Mouse (Mus musculus) heart, embryonic 11.5 days (tissue): ENCODE measurements at regions not wholly inside any gene's neighbourhood (a gene's known extent, or its start where the extent isn't known, plus 50 kb on each side); places are given as distances from the start of the nearest gene placed in this dataset.

Source experiments
- ATAC-seq: fragments of 200-750 bp; cut with Nextera tagmentation; replicated peaks from 2 replicates; pipeline ENCODE4 v1.8.0; 2017; ENCODE audit warnings: moderate library complexity; ENCODE audit not compliant: insufficient number of reproducible peaks, low FRiP score, low TSS enrichment
- H3K27ac ChIP-seq: fragments of 300-500 bp; sonication (generic); 2 replicates; pipeline ENCODE4 v1.5.1; 2014; ENCODE audit warnings: mild to moderate bottlenecking, low read depth, low read length
- H3K27me3 ChIP-seq: fragments of 300-500 bp; sonication (generic); 2 replicates; pipeline ENCODE4 v1.6.1; 2014; ENCODE audit warnings: mild to moderate bottlenecking, low read length, mixed read lengths; ENCODE audit not compliant: control insufficient read depth, insufficient read depth
- H3K36me3 ChIP-seq: fragments of 300-500 bp; sonication (generic); 2 replicates; pipeline ENCODE4 v1.6.1; 2014; ENCODE audit warnings: mild to moderate bottlenecking, low read length, moderate library complexity, mixed read lengths; ENCODE audit not compliant: control insufficient read depth, insufficient read depth
- H3K4me1 ChIP-seq: fragments of 300-500 bp; sonication (generic); 2 replicates; pipeline ENCODE4 v1.6.1; 2014; ENCODE audit warnings: low read length; ENCODE audit not compliant: control insufficient read depth, insufficient read depth
- H3K4me2 ChIP-seq: fragments of 300-500 bp; sonication (generic); 2 replicates; pipeline ENCODE4 v1.6.1; 2014; ENCODE audit warnings: mild to moderate bottlenecking, moderate library complexity
- H3K4me3 ChIP-seq: fragments of 300-500 bp; sonication (generic); 2 replicates; pipeline ENCODE4 v1.5.1; 2014; ENCODE audit warnings: low read depth, low read length
- H3K9ac ChIP-seq: fragments of 300-500 bp; sonication (generic); 2 replicates; pipeline ENCODE4 v1.6.1; 2014; ENCODE audit warnings: mild to moderate bottlenecking, low read depth, low read length, moderate library complexity
- H3K9me3 ChIP-seq: fragments of 300-500 bp; sonication (generic); replicated peaks from 2 replicates; pipeline ENCODE4 v1.6.1; 2016; ENCODE audit warnings: low read length; ENCODE audit not compliant: control insufficient read depth
- WGBS: fragments of 180-500 bp; shearing (Covaris S2); extraction: QIAGEN DNeasy Blood & Tissue Kit; methylation state at CpG from one replicate; pipeline ENCODE4 v1.1.7; 2014; ENCODE audit not compliant: insufficient replicate concordance; 5-methylcytosine and 5-hydroxymethylcytosine counted together

DNA sequence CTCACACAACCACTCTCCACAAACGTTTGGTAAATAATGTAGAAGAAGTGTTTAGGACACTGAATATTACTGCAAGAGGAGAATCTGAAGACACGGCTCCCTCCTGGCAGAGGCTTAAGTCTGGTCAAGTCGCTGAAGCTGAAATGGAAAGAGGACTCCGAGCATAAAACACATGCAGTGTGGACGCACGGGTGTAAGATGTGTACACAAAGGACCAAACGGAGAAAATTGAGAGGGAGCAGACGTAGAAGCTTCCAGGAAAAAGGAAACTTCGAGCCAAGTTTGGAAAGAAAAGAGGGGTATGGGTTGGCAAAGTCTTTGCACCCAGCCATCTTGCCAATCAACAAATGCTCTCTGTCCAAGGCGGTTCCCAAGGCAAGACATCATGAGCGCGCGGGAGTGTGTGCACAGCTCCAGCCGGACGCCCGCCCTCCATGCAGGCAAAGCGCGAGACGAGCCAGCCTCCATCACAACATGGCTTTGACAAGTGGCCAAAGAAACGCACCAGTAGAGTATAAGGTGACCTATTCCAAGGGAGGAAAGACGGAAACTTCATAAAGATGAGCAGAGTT, 465.0 kb upstream of the Pou3f3 start:
- Histone ChIP-seq H3K4me2 (no peak overlapping the region), H3K27me3 (no peaks in the 10 kb centered on the region), H3K9ac (no peak overlapping the region), H3K27ac (no peak overlapping the region), H3K4me3 (no peak overlapping the region), H3K9me3 (no peaks in the 10 kb centered on the region), H3K4me1 (no peaks in the 10 kb centered on the region), H3K36me3 (no peaks in the 10 kb centered on the region)
- ATAC-seq = no peak
- 87% methylated on average over 21 of the region's 21 CpGs for WGBS

DNA sequence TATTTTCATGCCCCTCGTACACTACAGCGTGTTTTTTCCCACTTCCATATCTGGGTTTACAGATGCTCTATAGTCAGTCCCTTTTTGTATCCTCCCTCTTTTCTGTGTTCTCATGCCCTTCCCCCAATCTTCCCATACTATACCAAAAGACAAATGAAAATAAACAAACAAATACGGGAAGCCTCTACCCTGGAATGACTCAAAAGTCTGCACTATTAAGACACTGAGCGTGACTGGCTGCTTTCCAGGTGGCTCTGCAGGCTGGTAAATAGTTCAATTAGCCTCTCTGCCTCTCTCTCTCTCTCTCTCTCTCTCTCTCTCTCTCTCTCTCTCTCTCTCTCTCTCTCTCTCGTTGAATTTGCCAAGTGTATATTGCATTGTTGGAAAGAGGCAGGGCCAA, 464.5 kb upstream of the Pou3f3 start:
- no peaks in the 10 kb centered on the region for H3K9me3 ChIP-seq
- no peaks in the 10 kb centered on the region for H3K27me3 ChIP-seq
- ATAC-seq = no peak
- 67% methylated on average over 5 of the region's 5 CpGs for WGBS
- H3K4me1 ChIP-seq = no peaks in the 10 kb centered on the region
- H3K4me3 ChIP-seq = no peak overlapping the region
- no peak overlapping the region for H3K27ac ChIP-seq
- H3K36me3 ChIP-seq = no peaks in the 10 kb centered on the region
- H3K4me2 ChIP-seq = no peak overlapping the region
- no peak overlapping the region for H3K9ac ChIP-seq

DNA sequence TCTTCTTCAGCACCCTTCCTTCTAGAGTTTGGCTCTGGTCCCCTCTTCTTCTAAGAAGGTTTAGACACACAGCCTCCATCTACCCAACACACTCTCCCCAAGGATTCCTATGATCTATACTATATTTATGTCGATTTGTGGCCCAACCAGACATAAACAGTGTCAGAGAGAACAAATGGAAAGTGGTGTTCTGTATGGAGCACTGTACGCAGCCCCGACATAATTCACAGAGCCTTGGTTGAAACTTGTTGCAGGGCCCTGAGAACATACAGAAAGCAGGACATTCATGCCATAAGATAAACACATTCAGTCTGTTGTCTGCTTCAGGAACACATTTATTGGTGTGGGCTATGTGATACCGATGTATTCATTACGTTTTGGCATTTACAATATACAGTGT, 463.7 kb upstream of the Pou3f3 start:
- 85% methylated on average over 5 of the region's 5 CpGs for WGBS
- H3K9ac ChIP-seq = no peak overlapping the region
- no peak for ATAC-seq
- no peaks in the 10 kb centered on the region for H3K4me1 ChIP-seq
- no peaks in the 10 kb centered on the region for H3K9me3 ChIP-seq
- no peak overlapping the region for H3K27ac ChIP-seq
- no peaks in the 10 kb centered on the region for H3K27me3 ChIP-seq
- no peak overlapping the region for H3K4me3 ChIP-seq
- no peak overlapping the region for H3K4me2 ChIP-seq
- no peaks in the 10 kb centered on the region for H3K36me3 ChIP-seq

DNA sequence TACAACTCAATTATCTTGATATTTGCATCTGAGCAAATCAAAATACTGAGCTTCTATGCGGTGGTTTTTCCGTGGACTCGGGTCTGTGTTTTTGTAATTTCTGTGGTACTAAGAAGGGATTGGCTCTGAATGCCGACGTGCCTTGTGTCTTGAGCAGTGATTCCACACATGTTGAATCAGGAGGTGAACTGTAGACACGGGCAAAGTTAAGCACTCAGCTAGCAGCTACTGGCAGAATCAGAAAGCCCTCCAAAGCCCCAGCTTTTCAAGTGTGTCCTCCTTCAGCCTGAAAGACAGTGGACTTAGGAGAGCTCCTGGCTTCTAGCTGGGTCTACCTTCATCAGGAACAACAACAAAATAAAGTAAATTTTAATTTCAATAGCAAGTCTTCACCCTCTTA, 462.9 kb upstream of the Pou3f3 start:
- H3K27ac ChIP-seq = no peak overlapping the region
- no peak overlapping the region for H3K4me2 ChIP-seq
- no peak for ATAC-seq
- no peaks in the 10 kb centered on the region for H3K4me1 ChIP-seq
- no peaks in the 10 kb centered on the region for H3K36me3 ChIP-seq
- H3K27me3 ChIP-seq = no peaks in the 10 kb centered on the region
- no peak overlapping the region for H3K4me3 ChIP-seq
- H3K9me3 ChIP-seq = no peaks in the 10 kb centered on the region
- 83% methylated on average over 6 of the region's 6 CpGs for WGBS
- H3K9ac ChIP-seq = no peak overlapping the region

DNA sequence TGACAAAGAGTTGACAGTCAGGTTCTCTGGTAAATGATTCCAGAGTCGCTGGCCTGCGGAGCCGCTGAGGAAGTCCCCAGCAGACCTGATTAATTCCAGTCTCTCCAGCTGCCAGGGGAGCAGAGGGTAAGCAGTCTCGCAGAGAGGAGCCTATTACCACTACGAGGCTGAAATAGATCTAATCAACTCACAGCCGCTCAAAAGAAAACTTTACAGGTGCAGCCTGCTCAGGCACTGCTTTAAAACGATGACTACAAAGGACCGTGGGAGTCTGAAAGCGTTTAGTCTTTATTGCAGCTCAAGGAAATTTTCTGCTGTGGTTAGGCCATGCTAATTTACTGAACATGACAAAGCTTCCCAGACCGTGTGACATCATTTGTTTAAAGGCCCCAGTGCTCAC, 462.3 kb upstream of the Pou3f3 start:
- H3K36me3 ChIP-seq = no peaks in the 10 kb centered on the region
- no peak overlapping the region for H3K4me2 ChIP-seq
- no peak for ATAC-seq
- no peak overlapping the region for H3K27ac ChIP-seq
- H3K27me3 ChIP-seq = no peaks in the 10 kb centered on the region
- H3K4me1 ChIP-seq = no peaks in the 10 kb centered on the region
- no peaks in the 10 kb centered on the region for H3K9me3 ChIP-seq
- H3K4me3 ChIP-seq = no peak overlapping the region
- WGBS = 34% methylated on average over 10 of the region's 10 CpGs
- no peak overlapping the region for H3K9ac ChIP-seq

DNA sequence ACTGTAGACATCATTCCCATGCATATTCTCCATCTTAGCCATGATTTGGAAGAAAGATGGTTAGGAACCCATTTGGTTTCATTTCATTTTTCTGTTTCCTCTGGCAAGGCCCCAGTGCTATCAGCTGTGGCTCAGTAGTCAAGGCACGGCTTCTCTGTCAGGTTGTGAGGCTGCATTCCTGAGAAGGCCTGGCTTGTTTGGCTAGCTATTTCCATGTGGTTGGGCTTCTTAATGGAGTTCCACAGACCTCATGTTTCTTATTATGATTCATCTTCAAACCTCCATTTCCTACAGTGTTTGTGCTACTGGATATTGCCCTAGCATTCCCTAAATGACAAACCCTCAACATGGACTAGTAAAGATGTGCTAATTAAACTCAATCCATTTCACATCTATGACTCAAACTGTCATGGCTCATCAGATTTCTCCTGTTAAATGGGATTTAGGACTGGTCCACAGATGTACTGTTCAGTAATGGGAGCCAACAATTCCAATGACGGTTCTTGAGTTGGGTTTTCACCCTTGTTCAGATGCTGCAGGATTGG, 459.0 kb upstream of the Pou3f3 start:
- no peak for ATAC-seq
- Histone ChIP-seq H3K4me2 (no peak overlapping the region), H3K27me3 (no peaks in the 10 kb centered on the region), H3K4me3 (no peak overlapping the region), H3K9ac (no peak overlapping the region), H3K4me1 (no peaks in the 10 kb centered on the region), H3K36me3 (no peaks in the 10 kb centered on the region), H3K9me3 (no peaks in the 10 kb centered on the region), H3K27ac (no peak overlapping the region)
- WGBS = 72% methylated on average over 2 of the region's 2 CpGs

DNA sequence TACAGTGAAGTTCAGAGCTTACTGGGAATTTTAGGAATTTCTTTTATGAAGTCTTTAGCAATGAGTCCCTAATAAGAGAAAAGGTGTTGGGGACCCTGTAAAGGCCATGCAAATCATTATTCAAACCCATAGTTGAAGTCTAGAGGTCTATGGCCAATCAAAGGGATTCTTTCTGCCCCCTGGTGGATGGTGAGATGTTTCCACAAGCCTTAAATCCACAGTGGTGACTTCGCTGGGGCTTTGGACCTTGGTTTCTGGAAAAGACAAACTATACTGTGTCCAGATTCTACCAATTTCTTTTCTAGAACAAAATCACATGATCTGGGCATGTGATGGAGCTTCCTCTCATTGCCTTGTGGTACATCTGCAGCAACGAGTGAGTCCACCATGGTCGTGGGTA, 457.2 kb upstream of the Pou3f3 start:
- Histone ChIP-seq H3K4me2 (no peak overlapping the region), H3K4me3 (no peak overlapping the region), H3K27me3 (no peaks in the 10 kb centered on the region), H3K9ac (no peak overlapping the region), H3K9me3 (no peaks in the 10 kb centered on the region), H3K27ac (no peak overlapping the region), H3K36me3 (no peaks in the 10 kb centered on the region), H3K4me1 (no peaks in the 10 kb centered on the region)
- 69% methylated on average over 3 of the region's 3 CpGs for WGBS
- no peak for ATAC-seq

DNA sequence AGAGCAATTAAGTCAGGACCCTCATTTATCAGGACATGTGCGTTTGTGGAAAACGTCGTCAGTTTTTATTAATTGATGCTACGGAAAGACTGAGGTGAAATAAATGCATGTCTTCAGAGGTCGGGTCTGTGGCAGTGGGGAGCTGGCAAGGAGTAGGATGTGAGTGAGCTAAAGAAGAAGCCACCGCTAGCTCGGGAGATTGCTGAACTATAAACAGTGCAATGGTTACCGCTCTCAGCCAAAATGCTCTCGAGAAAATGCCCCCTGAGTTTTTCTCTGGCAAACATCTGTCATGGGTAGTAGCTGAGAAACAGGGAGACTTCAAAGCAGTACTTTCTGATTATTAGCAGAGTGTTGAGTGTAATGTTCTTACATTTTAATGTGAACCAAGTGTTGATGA, 454.4 kb upstream of the Pou3f3 start:
- 0 out of 2 replicates have a peak, but pooled peaks cover 2% of the 10 kb centered on the region for H3K4me1 ChIP-seq
- no peak overlapping the region for H3K4me3 ChIP-seq
- no peak for ATAC-seq
- H3K9ac ChIP-seq = no peak overlapping the region
- H3K36me3 ChIP-seq = no peaks in the 10 kb centered on the region
- H3K9me3 ChIP-seq = no peaks in the 10 kb centered on the region
- H3K27ac ChIP-seq = no peak overlapping the region
- H3K4me2 ChIP-seq = no peak overlapping the region
- 61% methylated on average over 9 of the region's 9 CpGs for WGBS
- no peaks in the 10 kb centered on the region for H3K27me3 ChIP-seq

DNA sequence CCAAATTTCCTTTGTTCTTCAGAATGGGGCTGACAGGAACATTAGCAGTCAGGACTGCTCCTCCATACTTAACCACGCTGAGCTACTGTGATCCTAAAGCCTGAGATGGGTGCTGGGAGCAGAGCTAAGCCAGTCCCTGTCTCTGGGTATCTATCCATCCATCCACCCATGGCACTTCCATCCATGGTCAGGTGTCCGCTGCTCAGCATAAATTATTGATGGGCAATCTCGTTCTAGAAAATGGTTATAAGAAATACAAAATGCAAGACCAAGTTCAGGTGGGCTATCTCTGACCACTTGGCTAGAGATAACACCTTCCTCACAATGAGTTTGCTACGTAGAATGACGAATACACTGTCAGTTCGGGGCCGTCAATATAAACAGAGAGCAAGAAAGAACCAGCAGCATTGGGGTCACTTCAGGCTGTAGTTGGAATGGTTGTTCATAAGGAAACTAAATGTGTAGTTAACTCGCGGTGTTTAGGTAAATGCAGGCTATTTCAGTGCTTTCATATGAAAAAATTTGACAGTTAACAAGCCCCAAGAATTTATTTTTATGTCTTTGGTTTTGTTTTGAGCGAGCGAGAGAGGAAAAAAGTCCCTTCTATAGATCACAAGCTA, 453.9 kb upstream of the Pou3f3 start:
- no peak overlapping the region for H3K4me3 ChIP-seq
- no peaks in the 10 kb centered on the region for H3K9me3 ChIP-seq
- 80% methylated on average over 11 of the region's 11 CpGs for WGBS
- ATAC-seq = no peak
- H3K36me3 ChIP-seq = no peaks in the 10 kb centered on the region
- no peaks in the 10 kb centered on the region for H3K27me3 ChIP-seq
- no peak overlapping the region for H3K27ac ChIP-seq
- H3K4me2 ChIP-seq = no peak overlapping the region
- H3K4me1 ChIP-seq = 0 out of 2 replicates have a peak, but pooled peaks cover 2% of the 10 kb centered on the region
- H3K9ac ChIP-seq = no peak overlapping the region
